Mouse (Mus musculus): Measurements from ENCODE around the gene Cltb.
"Not testable (repeated sequence)": the region's sequence is repeated elsewhere in the genome, so short reads cannot be mapped to it uniquely, and the experiment has no call there.

Cltb gene

DNA sequence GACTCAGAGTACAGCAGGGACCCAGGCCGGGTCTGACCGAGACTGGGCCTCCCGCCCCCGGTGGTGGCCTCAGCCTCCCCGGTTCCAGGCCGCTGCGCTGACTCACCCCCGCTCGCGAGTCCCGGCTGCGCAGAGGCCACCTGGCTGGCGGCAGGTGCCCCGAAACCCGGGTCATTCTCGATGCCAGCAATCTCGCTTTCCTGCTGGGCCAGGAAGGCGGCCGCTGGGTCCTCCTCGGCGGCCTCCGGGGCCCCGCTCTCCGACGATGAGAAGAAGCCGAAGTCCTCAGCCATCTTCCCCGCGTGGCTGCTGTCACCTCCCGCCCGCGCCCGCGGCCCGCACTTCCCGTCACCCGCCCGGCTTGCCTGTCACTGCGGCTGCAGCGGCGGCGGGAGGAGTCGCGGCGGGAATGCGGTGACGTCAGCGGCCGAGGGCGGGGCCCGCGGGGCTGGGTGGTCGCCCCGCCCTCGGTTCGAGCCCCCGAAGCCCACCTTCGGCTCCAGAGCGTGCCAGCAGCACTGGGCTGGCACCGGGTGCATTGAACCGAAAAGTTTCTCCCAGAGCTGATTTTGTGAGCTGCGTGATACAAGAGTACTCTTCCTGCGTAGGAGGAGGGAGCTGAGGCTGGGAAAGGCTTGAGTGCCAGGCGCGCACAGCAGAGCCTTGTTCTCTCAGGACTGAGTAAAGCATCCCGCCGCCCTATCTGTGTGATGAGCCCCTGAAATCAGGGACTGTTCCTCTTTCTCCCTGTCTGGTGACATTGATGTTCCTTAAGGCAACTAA is at the start of gene Cltb:
Gene Cltb, minus strand, starts transcription at position 373 of the 783 bp plus-strand sequence.
- peak; percentile 81 to 86 for DNase-seq (ENCODE audit: low spot score in 2 of 2)

DNA sequence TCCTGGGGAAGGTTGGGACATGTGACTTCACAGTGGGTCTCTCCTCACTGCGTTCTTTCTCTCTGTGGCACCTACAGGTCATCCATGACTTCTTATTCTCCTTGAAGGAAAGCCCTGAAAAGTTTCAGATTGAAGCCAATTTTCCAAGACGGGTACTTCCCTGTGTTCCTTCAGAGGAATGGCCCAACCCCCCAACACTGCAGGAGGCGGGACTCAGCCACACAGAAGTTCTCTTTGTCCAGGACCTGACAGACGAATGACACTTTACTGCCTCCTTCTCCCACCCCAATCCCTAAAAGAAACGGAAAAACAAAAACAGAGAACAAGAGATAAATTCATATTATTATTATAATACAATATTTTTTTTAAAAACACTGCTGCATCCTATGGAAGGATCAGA is 49.7 kb upstream of the Cltb start:
- DNase-seq (ENCODE audit: low spot score in 2 of 2), result no peak

GRCm38 (mm10) chr13:54650461-54650860 is 39.3 kb upstream of the Cltb start:
- no peak for DNase-seq (ENCODE audit: low spot score in 2 of 2)

DNA sequence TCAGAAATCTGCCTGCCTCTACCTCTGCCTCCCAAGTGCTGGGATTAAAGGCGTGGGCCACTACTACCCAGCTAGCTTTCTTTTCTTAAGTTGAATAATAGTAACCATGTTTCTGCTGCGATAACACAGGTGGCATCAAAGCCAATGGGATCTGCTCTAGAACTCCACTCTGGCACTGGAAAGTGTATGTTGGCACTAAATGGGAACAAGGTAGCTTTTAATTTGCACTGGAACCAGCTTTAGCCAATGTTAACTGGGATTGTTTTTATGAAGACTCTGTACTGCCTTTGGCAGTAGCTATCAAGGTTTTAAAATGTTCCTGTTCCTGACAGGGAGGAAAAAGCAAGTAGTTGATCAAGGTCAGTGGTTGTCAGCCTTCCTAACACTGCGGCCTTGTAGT is 23.9 kb upstream of the Cltb start:
- DNase-seq (ENCODE audit: low spot score in 2 of 2), result no peak

DNA sequence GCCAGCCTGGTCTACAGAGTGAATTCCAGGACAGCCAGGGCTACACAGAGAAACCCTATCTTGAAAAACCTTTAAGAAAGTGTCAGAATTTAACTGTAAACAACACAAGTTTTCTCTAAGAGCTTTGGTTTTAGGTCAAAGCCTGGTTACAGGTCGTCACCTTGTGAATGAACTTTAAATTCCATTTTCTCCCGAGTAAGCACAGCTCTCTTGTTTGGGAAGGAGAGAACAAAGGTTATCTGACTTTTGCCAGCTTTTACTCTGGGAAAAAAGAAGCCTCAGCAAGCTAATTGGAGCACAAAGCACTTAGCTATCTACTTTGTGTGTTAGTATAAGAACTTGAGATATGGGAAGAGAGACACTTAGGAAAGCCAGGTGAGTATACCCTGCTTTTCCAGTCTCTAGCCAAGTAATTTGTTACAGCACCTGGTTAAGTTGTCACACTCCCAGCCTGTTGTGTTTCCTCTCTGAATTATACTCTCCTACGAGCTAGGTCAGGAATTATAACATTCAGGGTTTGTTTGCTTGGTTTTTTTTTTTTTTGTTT is 21.7 kb upstream of the Cltb start:
- no peak for DNase-seq (ENCODE audit: low spot score in 2 of 2)

- no peak for DNase-seq (ENCODE audit: low spot score in 2 of 2)
These were observed 18.0 kb upstream of the Cltb start for GRCm38 (mm10) chr13:54629128-54629527.

GRCm38 (mm10) chr13:54621960-54622521 is 10.9 kb upstream of the Cltb start:
- no peak for DNase-seq (ENCODE audit: low spot score in 2 of 2)

DNA sequence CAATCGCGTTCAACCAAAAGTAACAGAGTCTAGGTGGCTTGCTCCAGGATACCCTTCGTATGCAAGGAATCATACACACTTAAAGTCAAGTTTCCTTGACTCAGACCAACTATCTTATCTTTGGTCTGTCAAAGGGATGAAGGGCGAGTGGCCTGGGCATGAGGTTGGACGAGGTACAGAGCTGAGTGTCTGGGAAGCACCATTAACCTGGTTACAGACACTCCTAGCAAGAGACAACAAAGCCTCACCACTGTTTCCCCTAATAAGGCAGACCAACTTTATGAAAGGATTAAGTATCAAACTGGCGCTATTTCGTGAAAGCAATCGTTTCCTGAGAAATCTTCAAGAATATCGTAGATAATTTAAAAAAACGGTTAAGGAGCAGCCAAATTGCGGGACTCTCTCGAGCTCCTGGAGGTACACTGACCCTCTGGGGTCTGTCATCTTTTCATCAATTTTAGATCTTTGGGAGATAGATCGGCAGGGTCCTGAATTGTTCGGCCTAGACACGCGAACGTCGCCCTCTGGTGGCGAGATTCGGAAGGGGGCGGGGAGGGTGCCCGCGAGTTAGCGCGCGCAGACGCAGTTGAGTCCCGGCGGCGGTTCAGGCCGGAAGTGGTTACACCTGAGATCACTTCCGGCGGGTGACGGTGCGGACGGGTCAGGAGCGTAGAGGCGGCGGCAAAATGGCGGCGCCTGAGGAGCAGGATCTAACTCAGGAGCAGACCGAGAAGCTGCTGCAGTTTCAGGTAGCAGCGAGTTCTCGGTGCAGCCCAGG is 10.2 kb upstream of the Cltb start, which contains the start of gene Faf2:
Gene Faf2, plus strand, starts transcription at position 630 of the 778 bp plus-strand sequence.
- peak; percentile 96 to 98 for DNase-seq (ENCODE audit: low spot score in 2 of 2)

GRCm38 (mm10) chr13:54616998-54617397 is 5.9 kb upstream of the Cltb start:
- no peak for DNase-seq (ENCODE audit: low spot score in 2 of 2)

GRCm38 (mm10) chr13:54616307-54616706 is 5.2 kb upstream of the Cltb start:
- DNase-seq (ENCODE audit: low spot score in 2 of 2), result no peak

- not testable (repeated sequence) for DNase-seq (ENCODE audit: low spot score in 2 of 2)
These were observed 2.0 kb upstream of the Cltb start for GRCm38 (mm10) chr13:54613141-54613540.

GRCm38 (mm10) chr13:54610613-54610971 is 552 bp downstream of the Cltb start:
- DNase-seq (ENCODE audit: low spot score in 2 of 2), result no peak

DNA sequence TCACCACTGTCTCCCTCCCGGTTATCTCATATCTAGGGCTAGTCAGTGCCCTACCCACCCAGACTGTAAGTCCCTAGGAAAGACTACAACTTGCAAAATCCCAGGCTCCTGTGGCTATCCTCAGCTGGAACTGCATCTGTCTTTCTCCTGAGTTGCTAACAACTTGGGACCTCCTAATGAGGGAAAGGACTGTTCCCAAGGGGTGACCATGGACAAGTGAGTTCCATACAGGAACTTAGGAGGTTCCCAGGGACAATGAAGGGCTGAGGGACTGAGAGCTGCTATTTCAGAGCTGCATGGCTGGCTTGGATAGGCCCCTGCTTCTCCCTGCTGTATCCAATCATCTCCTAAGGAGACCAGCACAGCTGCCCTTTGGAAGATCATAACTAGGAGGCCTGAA is 1.8 kb downstream of the Cltb start:
- DNase-seq (ENCODE audit: low spot score in 2 of 2), result no peak

DNA sequence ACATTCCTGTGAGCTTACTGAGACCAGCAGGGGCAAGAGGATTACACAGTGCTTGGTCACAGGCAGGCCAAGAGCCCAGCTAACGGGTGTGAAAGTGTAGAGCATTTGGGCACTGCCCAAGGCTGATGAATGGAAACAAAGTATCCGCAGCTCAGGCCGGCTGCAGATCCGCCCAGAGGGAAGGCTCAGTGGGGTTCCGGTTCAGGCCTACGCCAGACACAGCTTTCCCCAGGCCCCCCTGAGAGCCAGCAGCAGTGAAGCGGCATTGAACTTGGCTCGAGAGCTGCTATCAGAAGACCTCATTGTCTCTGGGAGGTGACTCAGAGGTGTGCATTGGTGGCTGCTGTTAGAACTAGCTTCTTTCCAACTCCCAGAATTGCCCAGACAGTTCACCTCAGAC is 2.5 kb downstream of the Cltb start:
- no peak for DNase-seq (ENCODE audit: low spot score in 2 of 2)

DNA sequence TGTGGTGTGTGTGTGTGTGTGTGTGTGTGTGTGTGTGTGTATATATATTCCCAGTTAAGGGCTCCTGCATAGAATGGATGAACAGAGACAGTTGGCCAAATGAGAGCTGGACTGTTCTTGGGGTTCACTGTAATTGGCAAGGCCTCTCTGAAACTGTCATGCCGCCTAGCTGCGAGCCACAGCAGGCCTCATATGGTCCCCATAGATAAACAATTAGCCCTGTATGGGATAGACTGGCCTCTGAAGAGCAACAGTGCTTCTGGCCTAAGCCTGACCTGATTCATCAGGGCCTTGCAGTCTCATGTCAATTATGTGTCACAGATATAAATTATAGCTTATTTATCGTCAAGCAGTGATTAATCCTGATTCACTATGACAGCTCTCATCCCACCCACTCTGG is 3.1 kb downstream of the Cltb start:
- DNase-seq (ENCODE audit: low spot score in 2 of 2), result no peak

DNA sequence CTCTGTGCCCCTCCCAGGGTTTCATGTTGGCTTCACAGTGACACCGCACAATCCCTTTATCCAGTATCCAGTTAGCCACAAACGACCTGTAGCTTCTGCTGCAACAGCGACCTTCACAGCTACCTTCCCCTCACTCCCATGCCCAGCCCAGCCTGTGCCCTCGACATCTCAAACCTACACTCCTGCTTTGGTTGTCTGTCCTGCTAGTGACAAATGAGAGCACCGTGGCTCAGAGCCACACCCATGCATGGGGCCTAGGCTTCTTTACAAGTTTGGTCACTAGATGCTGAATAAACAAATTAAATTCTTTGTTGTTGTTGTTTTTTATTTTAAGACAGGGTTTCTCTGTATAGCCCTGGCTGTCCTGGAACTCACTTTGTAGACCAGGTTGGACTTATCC is 3.9 kb downstream of the Cltb start:
- DNase-seq (ENCODE audit: low spot score in 2 of 2), result no peak

DNA sequence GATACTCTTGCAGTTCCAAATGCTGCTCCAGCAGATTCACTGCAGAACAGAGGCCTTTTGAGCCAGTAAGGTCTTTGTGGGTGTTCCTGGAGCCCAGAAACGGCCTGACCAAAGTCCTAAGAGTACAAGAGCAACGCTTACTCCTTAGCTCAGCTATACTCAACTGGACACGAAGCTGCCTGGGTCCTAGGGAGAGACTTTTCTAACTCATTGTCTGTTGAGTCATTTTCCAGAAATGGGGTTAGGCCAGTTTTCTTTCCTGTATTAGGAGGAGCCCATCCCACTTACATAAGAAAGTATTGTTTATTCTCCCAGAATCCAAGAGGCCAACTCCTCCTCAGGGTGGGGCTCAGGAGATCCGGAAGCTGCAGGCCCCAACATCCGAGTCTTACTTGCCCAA is 5.7 kb downstream of the Cltb start:
- no peak for DNase-seq (ENCODE audit: low spot score in 2 of 2)

DNA sequence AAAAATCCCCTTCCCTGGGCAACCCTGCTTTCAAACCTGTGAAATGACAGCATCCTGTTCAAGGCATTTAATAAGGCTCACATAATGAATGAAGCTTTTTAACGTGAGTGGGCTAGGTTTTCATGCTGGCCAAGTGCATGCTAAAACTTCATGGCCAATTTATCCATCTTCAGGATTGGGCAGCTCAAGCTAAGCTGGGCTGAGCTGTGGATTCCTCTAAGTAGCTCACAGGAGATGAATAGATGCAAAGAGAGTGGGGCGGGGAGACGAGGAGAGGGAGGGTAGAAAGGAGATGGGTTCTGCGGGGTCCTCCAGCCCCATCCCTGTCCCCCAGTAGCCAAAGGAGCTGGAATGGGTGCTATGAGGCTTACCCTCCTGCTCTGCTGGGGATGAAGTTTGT is 6.9 kb downstream of the Cltb start:
- no peak for DNase-seq (ENCODE audit: low spot score in 2 of 2)

- no peak for DNase-seq (ENCODE audit: low spot score in 2 of 2)
These were observed 7.6 kb downstream of the Cltb start for GRCm38 (mm10) chr13:54603501-54603900.

DNA sequence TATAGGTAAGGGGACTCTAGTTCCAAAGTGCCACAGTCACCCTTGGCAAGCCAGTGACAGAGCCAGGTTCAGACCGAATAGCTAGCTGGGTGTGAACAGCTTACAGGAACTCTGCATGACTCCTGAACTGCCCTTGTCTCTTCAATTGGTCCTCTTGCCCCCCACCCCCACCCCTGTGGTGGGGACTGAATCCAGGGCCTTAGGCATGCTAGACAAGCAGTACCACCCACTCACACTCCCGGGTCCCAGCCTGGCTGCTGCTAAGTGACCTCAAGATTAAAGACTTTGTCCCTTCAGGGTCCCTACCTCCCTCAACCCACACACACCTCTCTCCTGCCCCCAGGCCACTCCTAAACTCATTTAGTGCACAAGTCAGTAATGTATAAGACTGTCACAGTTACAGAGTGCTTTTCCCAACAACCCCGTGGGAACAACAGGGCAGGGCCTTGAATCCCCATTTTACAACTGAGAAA is 8.5 kb downstream of the Cltb start:
- no peak for DNase-seq (ENCODE audit: low spot score in 2 of 2)

GRCm38 (mm10) chr13:54598622-54599143 is 12.5 kb downstream of the Cltb start:
- no peak for DNase-seq (ENCODE audit: low spot score in 2 of 2)

- no peak for DNase-seq (ENCODE audit: low spot score in 2 of 2)
These were observed 14.3 kb downstream of the Cltb start for GRCm38 (mm10) chr13:54596870-54597269.
